Mouse (Mus musculus) hindbrain, embryonic 16.5 days (tissue): ENCODE data around the gene Slc44a2. TPM values are rescaled to one million over a fixed set of nuclear protein-coding genes. Genes with fewer than 3 reads are reported as not detected.

Experiments
- ATAC-seq: fragments of 200-750 bp; cut with Nextera tagmentation; 2 replicates; pipeline ENCODE4 v1.8.0; 2017; ENCODE audit warnings: moderate TSS enrichment, moderate library complexity
- H3K27ac ChIP-seq: fragments of 300-500 bp; sonication (generic); 2 replicates; pipeline ENCODE4 v1.5.1; 2014; ENCODE audit warnings: low read depth, mild to moderate bottlenecking, control low read depth, low read length, moderate library complexity
- H3K27me3 ChIP-seq: fragments of 300-500 bp; sonication (generic); replicated peaks from 2 replicates; pipeline ENCODE4 v1.6.1; 2014; ENCODE audit warnings: low read length; ENCODE audit not compliant: control insufficient read depth, insufficient read depth
- H3K36me3 ChIP-seq: fragments of 300-500 bp; sonication (generic); 2 replicates; pipeline ENCODE4 v1.6.1; 2014; ENCODE audit warnings: mild to moderate bottlenecking, low read length, moderate library complexity, mixed read lengths; ENCODE audit not compliant: control insufficient read depth, insufficient read depth
- H3K4me1 ChIP-seq: fragments of 300-500 bp; sonication (generic); 2 replicates; pipeline ENCODE4 v1.6.1; 2014; ENCODE audit warnings: low read depth, low read length; ENCODE audit not compliant: control insufficient read depth, insufficient read depth
- H3K4me2 ChIP-seq: fragments of 300-500 bp; sonication (generic); 2 replicates; pipeline ENCODE4 v1.6.1; 2014; ENCODE audit warnings: mild to moderate bottlenecking, low read length, control low read depth, moderate library complexity
- H3K4me3 ChIP-seq: fragments of 300-500 bp; sonication (generic); 2 replicates; pipeline ENCODE4 v1.5.1; 2014; ENCODE audit warnings: mild to moderate bottlenecking, low read length, control low read depth, moderate library complexity
- H3K9ac ChIP-seq: fragments of 300-500 bp; sonication (generic); 2 replicates; pipeline ENCODE4 v1.6.1; 2014; ENCODE audit warnings: low read depth, mild to moderate bottlenecking, control low read depth, low read length, moderate library complexity
- H3K9me3 ChIP-seq: fragments of 300-500 bp; sonication (generic); 2 replicates; pipeline ENCODE4 v1.6.1; 2014; ENCODE audit warnings: mild to moderate bottlenecking, low read length, moderate library complexity; ENCODE audit not compliant: control insufficient read depth
- WGBS: fragments of 180-500 bp; shearing (Covaris S2); extraction: QIAGEN DNeasy Blood & Tissue Kit; methylation state at CpG from one replicate; pipeline ENCODE4 v1.1.7; 2014; 5-methylcytosine and 5-hydroxymethylcytosine counted together
- polyA plus RNA-seq: library from polyadenylated mRNA; unstranded; fragments of >200 nt; fragmentation: Nextera tagmentation; extraction: Ambion mirVana; gene quantifications from 2 replicates; pipeline ENCODE4 v1.2.1, GENCODE M21; 2015

Gene Slc44a2
- 63.9 and 78.0 TPM in 2 replicates for polyA plus RNA-seq

- peak within 1 kb of the TSS; percentile 72 for H3K27ac ChIP-seq
- peaks cover 20% of the 10 kb centered on the region for H3K4me1 ChIP-seq
- H3K4me3 ChIP-seq = peak within 1 kb of the TSS; percentile 81
- no peaks in the 10 kb centered on the region for H3K36me3 ChIP-seq
- peak within 1 kb of the TSS; percentile 87 for H3K9ac ChIP-seq
- ATAC-seq = peak; percentile 94
- H3K27me3 ChIP-seq = no peaks in the 10 kb centered on the region
- under 1% methylated on average over 52 of the region's 52 CpGs for WGBS
- H3K4me2 ChIP-seq = peak within 1 kb of the TSS; percentile 98
- no peaks in the 10 kb centered on the region for H3K9me3 ChIP-seq
Observed at GRCm38 (mm10) chr9:21320619-21321512, at the start of gene Slc44a2. Gene Slc44a2, plus strand, starts transcription at chr9:21320698.

DNA sequence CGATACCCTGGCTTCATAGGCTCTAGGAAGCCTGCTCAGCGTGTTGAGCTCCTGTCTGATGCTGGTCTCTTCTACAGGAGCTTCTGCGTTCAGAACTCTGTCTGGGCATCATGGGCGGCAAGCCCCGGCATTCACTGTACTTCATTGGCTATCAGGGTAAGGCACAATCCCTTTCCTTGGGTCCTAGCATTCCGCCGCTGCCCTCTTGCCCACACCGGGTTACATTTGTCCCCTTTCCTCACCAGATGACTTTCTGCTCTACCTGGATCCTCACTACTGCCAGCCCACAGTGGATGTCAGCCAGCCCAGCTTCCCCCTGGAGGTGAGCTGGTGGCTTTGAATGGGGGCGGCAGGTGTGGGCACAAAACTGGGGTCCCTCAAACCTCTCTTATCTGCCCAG lies 48.1 kb upstream of the Slc44a2 start:
- Histone ChIP-seq H3K9me3 (no peaks in the 10 kb centered on the region), H3K4me3 (no peak overlapping the region), H3K4me2 (no peak overlapping the region), H3K9ac (no peak overlapping the region), H3K4me1 (no peaks in the 10 kb centered on the region), H3K27me3 (no peaks in the 10 kb centered on the region), H3K36me3 (peaks cover 62% of the 10 kb centered on the region), H3K27ac (no peak overlapping the region)
- 92% methylated on average over 9 of the region's 9 CpGs for WGBS
- no peak for ATAC-seq

DNA sequence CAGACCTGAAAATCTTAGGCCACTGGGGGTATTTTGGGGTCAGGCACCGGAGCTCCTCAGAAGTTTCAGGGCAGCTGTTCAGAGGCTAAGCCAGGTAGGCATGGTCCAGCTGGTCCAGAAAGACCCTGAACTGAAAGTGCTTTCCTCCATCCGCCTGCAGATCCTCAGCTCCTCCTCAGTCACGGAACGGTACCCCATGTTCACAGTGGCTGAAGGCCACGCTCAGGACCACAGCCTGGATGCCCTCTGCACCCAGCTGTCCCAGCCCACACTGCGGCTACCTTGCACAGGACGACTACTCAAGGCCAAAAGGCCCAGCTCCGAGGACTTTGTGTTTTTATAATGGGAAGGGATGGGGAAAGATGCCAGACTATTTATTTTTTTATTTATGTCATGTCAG lies 47.4 kb upstream of the Slc44a2 start:
- WGBS = 84% methylated on average over 8 of the region's 8 CpGs
- Histone ChIP-seq H3K4me3 (no peak overlapping the region), H3K4me1 (no peaks in the 10 kb centered on the region), H3K9me3 (no peaks in the 10 kb centered on the region), H3K27ac (no peak overlapping the region), H3K27me3 (no peaks in the 10 kb centered on the region), H3K36me3 (peaks cover 63% of the 10 kb centered on the region), H3K4me2 (no peak overlapping the region), H3K9ac (no peak overlapping the region)
- ATAC-seq = no peak

DNA sequence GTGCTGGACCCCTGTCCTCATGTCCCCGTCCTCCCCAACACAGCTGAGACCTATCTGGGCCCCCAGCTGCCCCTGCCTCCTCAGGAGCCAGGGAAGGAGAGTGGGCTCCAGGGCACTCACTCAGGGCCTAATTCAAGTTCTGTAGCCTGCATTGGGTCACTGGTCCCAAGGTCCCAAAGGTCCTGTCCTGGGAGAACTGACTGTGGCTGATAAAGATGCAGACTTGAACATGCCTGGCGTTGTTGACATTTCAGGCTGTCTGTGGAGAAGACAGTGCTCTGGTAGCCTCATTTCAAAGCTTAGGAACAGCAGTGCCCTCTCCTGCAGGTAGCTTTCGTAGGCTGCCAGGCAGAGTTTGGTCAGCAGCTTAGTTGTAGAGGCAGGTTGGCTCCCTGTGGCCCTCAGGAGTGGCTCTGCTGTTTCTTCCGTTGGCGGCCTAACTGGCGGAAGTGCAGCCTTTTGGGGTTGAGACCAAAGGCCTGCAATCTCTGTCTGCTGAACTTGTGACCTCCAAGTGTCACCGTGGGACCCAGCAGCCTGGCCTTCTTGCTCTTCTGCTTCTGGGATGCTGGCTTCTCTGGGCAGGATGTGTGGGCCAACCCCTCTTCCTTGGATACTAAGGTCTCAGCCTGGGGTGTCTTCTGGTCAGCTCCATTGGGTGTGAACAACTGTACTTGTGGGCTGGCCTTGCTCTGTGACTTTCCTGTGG lies 46.8 kb upstream of the Slc44a2 start:
- no peaks in the 10 kb centered on the region for H3K9me3 ChIP-seq
- ATAC-seq = no peak

GRCm38 (mm10) chr9:21274336-21274735 lies 46.2 kb upstream of the Slc44a2 start:
- no peaks in the 10 kb centered on the region for H3K9me3 ChIP-seq
- ATAC-seq = no peak
- H3K4me2 ChIP-seq = no peak overlapping the region
- H3K4me3 ChIP-seq = no peak overlapping the region
- WGBS = 90% methylated on average over 3 of the region's 3 CpGs
- H3K36me3 ChIP-seq = peaks cover 57% of the 10 kb centered on the region
- H3K9ac ChIP-seq = no peak overlapping the region
- H3K27ac ChIP-seq = no peak overlapping the region
- no peaks in the 10 kb centered on the region for H3K4me1 ChIP-seq
- no peaks in the 10 kb centered on the region for H3K27me3 ChIP-seq

More for the DNA sequence above, 46.8 kb upstream of the Slc44a2 start:
- no peak overlapping the region for H3K4me3 ChIP-seq
- peaks cover 58% of the 10 kb centered on the region for H3K36me3 ChIP-seq
- H3K27me3 ChIP-seq = no peaks in the 10 kb centered on the region
- H3K27ac ChIP-seq = no peak overlapping the region
- H3K4me2 ChIP-seq = no peak overlapping the region
- 78% methylated on average over 7 of the region's 7 CpGs for WGBS
- no peaks in the 10 kb centered on the region for H3K4me1 ChIP-seq
- no peak overlapping the region for H3K9ac ChIP-seq

GRCm38 (mm10) chr9:21275013-21275710 lies 45.3 kb upstream of the Slc44a2 start:
- no peaks in the 10 kb centered on the region for H3K4me1 ChIP-seq
- 87% methylated on average over 7 of the region's 7 CpGs for WGBS
- peaks cover 58% of the 10 kb centered on the region for H3K36me3 ChIP-seq
- H3K27me3 ChIP-seq = no peaks in the 10 kb centered on the region
- no peak overlapping the region for H3K27ac ChIP-seq
- no peak for ATAC-seq
- no peak overlapping the region for H3K4me3 ChIP-seq
- no peak overlapping the region for H3K9ac ChIP-seq
- H3K4me2 ChIP-seq = no peak overlapping the region
- H3K9me3 ChIP-seq = no peaks in the 10 kb centered on the region

- Histone ChIP-seq H3K4me1 (no peaks in the 10 kb centered on the region), H3K9me3 (no peaks in the 10 kb centered on the region), H3K27ac (no peak overlapping the region), H3K36me3 (peaks cover 56% of the 10 kb centered on the region), H3K4me3 (no peak overlapping the region), H3K4me2 (no peak overlapping the region), H3K27me3 (no peaks in the 10 kb centered on the region), H3K9ac (no peak overlapping the region)
- 93% methylated on average over 12 of the region's 12 CpGs for WGBS
- no peak for ATAC-seq
Observed at GRCm38 (mm10) chr9:21275727-21276126, 44.8 kb upstream of the Slc44a2 start.

GRCm38 (mm10) chr9:21276307-21276706 lies 44.2 kb upstream of the Slc44a2 start:
- Histone ChIP-seq H3K27ac (no peak overlapping the region), H3K9me3 (no peaks in the 10 kb centered on the region), H3K9ac (no peak overlapping the region), H3K27me3 (no peaks in the 10 kb centered on the region), H3K4me2 (no peak overlapping the region), H3K4me3 (no peak overlapping the region), H3K36me3 (peaks cover 53% of the 10 kb centered on the region), H3K4me1 (no peaks in the 10 kb centered on the region)
- 94% methylated on average over 8 of the region's 8 CpGs for WGBS
- ATAC-seq = no peak

DNA sequence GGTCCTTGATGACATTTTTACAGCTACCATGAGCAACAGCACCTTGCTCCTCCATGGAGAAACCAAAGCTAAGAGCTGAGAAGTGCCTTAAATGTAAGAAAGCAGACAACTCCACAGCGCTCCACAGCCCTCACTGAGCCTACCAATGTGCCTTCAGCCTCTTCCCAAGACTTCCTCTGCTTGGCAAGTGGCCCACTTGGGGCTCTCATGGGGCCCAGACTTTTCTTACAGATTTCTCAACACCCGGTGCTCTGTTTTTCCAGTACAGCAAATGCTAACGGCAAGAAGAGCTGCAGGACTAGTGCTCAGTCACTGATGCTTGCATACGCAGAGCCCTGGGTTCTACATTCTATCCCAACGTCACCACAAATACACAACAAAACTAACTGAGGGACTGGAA lies 42.7 kb upstream of the Slc44a2 start:
- no peaks in the 10 kb centered on the region for H3K9me3 ChIP-seq
- no peaks in the 10 kb centered on the region for H3K27me3 ChIP-seq
- ATAC-seq = no peak
- WGBS = 93% methylated on average over 5 of the region's 5 CpGs
- H3K9ac ChIP-seq = no peak overlapping the region
- no peaks in the 10 kb centered on the region for H3K4me1 ChIP-seq
- no peak overlapping the region for H3K27ac ChIP-seq
- H3K36me3 ChIP-seq = peaks cover 47% of the 10 kb centered on the region
- no peak overlapping the region for H3K4me2 ChIP-seq
- H3K4me3 ChIP-seq = no peak overlapping the region
